In the genomic region with DNA sequence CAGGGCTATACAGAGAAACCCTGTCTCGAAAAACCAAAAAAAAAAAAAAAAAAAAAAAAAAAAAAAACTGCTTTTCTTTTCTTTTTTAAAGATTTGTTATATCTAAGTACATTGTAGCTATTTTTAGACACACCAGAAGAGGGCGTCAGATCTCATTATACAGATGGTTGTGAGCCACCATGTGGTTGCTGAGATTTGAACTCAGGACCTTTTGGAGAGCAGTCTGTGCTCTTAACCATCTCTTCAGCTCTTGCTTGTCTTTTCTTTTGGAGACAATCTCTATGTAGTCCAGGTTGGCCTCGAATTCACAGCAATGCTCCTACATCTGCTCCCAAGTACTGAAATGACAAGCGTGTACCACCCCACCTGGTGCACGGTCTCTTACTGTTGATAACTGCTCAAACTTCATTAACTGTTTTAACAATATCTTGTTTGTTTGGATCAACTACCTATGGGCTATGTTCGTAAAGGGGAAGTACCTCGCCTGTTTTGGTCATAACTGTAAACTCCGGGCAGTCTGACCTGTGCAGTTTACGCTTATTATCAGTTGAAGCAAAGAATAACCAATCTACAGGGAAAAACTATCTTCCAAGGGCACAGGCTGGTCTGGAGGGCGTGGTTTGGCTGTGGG, we compare ENCODE assay signal across 8 mouse cellular contexts. TPM values are rescaled to one million over a fixed set of nuclear protein-coding genes. Genes with fewer than 3 reads are reported as not detected.
DNase-seq lines count a peak whose midpoint lies in the region; ATAC-seq and TF ChIP-seq lines count a peak whose summit lies in the region.

No protein-coding gene starts in this region.

- TF ChIP-seq POLR2A in cortical plate, adult 2 months (IDR thresholded peaks at IDR 0.05; ENCODE audit: extremely low read depth, insufficient read depth, low read length): no peak

- TF ChIP-seq CTCF in cortical plate, adult 2 months (IDR thresholded peaks at IDR 0.05; ENCODE audit: extremely low read depth, insufficient read depth, low read length): no peak

- H3K27ac ChIP-seq in lung, embryonic 15.5 days: peak overlapping the region; percentile 99
- H3K27ac ChIP-seq in cortical plate, adult 2 months (ENCODE audit: insufficient read depth, low read length): no peak overlapping the region
- peak overlapping the region; percentile 99 for H3K27ac ChIP-seq in intestine, embryonic 15.5 days
- peak overlapping the region; percentile 50 for H3K27ac ChIP-seq in neural tube, embryonic 13.5 days (replicated peaks)

- ATAC-seq in lung, embryonic 15.5 days (ENCODE audit: borderline replicate concordance, extremely low read depth, low FRiP score, low TSS enrichment): no peak
- ATAC-seq in intestine, embryonic 15.5 days: no peak
- ATAC-seq in neural tube, embryonic 13.5 days (ENCODE audit: low read depth): no peak
- ATAC-seq in frontal cortex, adult (ENCODE audit: low TSS enrichment): no peak

- no peaks in the 10 kb centered on the region for H3K9me3 ChIP-seq in lung, embryonic 15.5 days
- no peaks in the 10 kb centered on the region for H3K9me3 ChIP-seq in intestine, embryonic 15.5 days
- no peaks in the 10 kb centered on the region for H3K9me3 ChIP-seq in neural tube, embryonic 13.5 days

- 10% methylated on average over 10 of the region's 10 CpGs for WGBS in lung, embryonic 15.5 days
- 10% methylated on average over 10 of the region's 10 CpGs for WGBS in intestine, embryonic 15.5 days
- 5% methylated on average over 9 of the region's 10 CpGs for WGBS in neural tube, embryonic 13.5 days

- H3K4me3 ChIP-seq in lung, embryonic 15.5 days: peak overlapping the region; percentile 61
- peak overlapping the region; percentile 67 for H3K4me3 ChIP-seq in cortical plate, adult 2 months (ENCODE audit: insufficient read depth, low read length)
- H3K4me3 ChIP-seq in intestine, embryonic 15.5 days (replicated peaks): peak overlapping the region; percentile 53
- peak overlapping the region; percentile 52 for H3K4me3 ChIP-seq in neural tube, embryonic 13.5 days

- no peaks in the 10 kb centered on the region for H3K27me3 ChIP-seq in lung, embryonic 15.5 days
- H3K27me3 ChIP-seq in intestine, embryonic 15.5 days (replicated peaks): no peaks in the 10 kb centered on the region
- H3K27me3 ChIP-seq in neural tube, embryonic 13.5 days: no peaks in the 10 kb centered on the region

- H3K36me3 ChIP-seq in lung, embryonic 15.5 days: peaks cover 16% of the 10 kb centered on the region
- peaks cover 12% of the 10 kb centered on the region for H3K36me3 ChIP-seq in intestine, embryonic 15.5 days
- peaks cover 17% of the 10 kb centered on the region for H3K36me3 ChIP-seq in neural tube, embryonic 13.5 days

- peak overlapping the region; percentile 97 for H3K4me2 ChIP-seq in lung, embryonic 15.5 days
- H3K4me2 ChIP-seq in intestine, embryonic 15.5 days (replicated peaks): peak overlapping the region; percentile 83
- H3K4me2 ChIP-seq in neural tube, embryonic 13.5 days: peak overlapping the region; percentile 78

- H3K4me1 ChIP-seq in lung, embryonic 15.5 days: peaks cover 45% of the 10 kb centered on the region
- H3K4me1 ChIP-seq in cortical plate, adult 2 months (ENCODE audit: control insufficient read depth, insufficient read depth, low read length): 0 out of 2 replicates have a peak, but pooled peaks cover 2% of the 10 kb centered on the region
- peaks cover 41% of the 10 kb centered on the region for H3K4me1 ChIP-seq in intestine, embryonic 15.5 days (replicated peaks)
- peaks cover 47% of the 10 kb centered on the region for H3K4me1 ChIP-seq in neural tube, embryonic 13.5 days (replicated peaks)

- no peak for DNase-seq in lung, postnatal 4 days
- DNase-seq in cerebellum, postnatal 36 days: no peak
- no peak for DNase-seq in urinary bladder, postnatal 14 days (ENCODE audit: low spot score)

- H3K9ac ChIP-seq in lung, embryonic 15.5 days: peak overlapping the region; percentile 17; the same call in 1 of the 2 replicates
- 0 out of 2 replicates have a peak overlapping the region, but pooled peaks have one; percentile 5 for H3K9ac ChIP-seq in intestine, embryonic 15.5 days
- H3K9ac ChIP-seq in neural tube, embryonic 13.5 days: peak overlapping the region; percentile 79; the same call in 1 of the 2 replicates

RNA-seq across cellular contexts. Expression of a gene that starts 0.6 kb away (rescaled TPM):
- 19.2 and 20.3 TPM in 2 replicates for polyA plus RNA-seq in lung, embryonic 15.5 days (2015; fragmentation: Nextera tagmentation; extraction: Ambion mirVana)
- 5.4 and 6.2 TPM in 2 replicates for polyA plus RNA-seq in cortical plate, adult 2 months (2012; rRNA removed)
- polyA plus RNA-seq in intestine, embryonic 15.5 days (2015; fragmentation: Nextera tagmentation; extraction: Ambion mirVana): 14.4 and 17.1 TPM in 2 replicates
- polyA plus RNA-seq in neural tube, embryonic 13.5 days (2015; fragmentation: Nextera tagmentation; extraction: Ambion mirVana): 8.2 and 8.3 TPM in 2 replicates

RNA-seq across cellular contexts. Expression of a gene that starts 0.6 kb away (rescaled TPM):
- 20.2 and 22.9 TPM in 2 replicates for polyA plus RNA-seq in lung, embryonic 15.5 days (2015; fragmentation: Nextera tagmentation; extraction: Ambion mirVana)
- 83.0 and 84.4 TPM in 2 replicates for polyA plus RNA-seq in cortical plate, adult 2 months (2012; rRNA removed)
- 39.1 and 39.8 TPM in 2 replicates for polyA plus RNA-seq in intestine, embryonic 15.5 days (2015; fragmentation: Nextera tagmentation; extraction: Ambion mirVana)
- polyA plus RNA-seq in neural tube, embryonic 13.5 days (2015; fragmentation: Nextera tagmentation; extraction: Ambion mirVana): 10.2 and 11.1 TPM in 2 replicates

RNA-seq across cellular contexts. Expression of a gene that starts 7.5 kb away (rescaled TPM):
- polyA plus RNA-seq in lung, embryonic 15.5 days (2015; fragmentation: Nextera tagmentation; extraction: Ambion mirVana): 1,297 and 1,378 TPM in 2 replicates
- 1,200 and 1,274 TPM in 2 replicates for polyA plus RNA-seq in cortical plate, adult 2 months (2012; rRNA removed)
- polyA plus RNA-seq in intestine, embryonic 15.5 days (2015; fragmentation: Nextera tagmentation; extraction: Ambion mirVana): 1,310 and 1,463 TPM in 2 replicates
- polyA plus RNA-seq in neural tube, embryonic 13.5 days (2015; fragmentation: Nextera tagmentation; extraction: Ambion mirVana): 930 and 991 TPM in 2 replicates

RNA-seq across cellular contexts. Expression of a gene that starts 10.5 kb away (rescaled TPM):
- polyA plus RNA-seq in lung, embryonic 15.5 days (2015; fragmentation: Nextera tagmentation; extraction: Ambion mirVana): 82.4 and 88.4 TPM in 2 replicates
- 17.1 and 19.6 TPM in 2 replicates for polyA plus RNA-seq in cortical plate, adult 2 months (2012; rRNA removed)
- 74.7 and 77.2 TPM in 2 replicates for polyA plus RNA-seq in intestine, embryonic 15.5 days (2015; fragmentation: Nextera tagmentation; extraction: Ambion mirVana)
- 128 and 131 TPM in 2 replicates for polyA plus RNA-seq in neural tube, embryonic 13.5 days (2015; fragmentation: Nextera tagmentation; extraction: Ambion mirVana)

RNA-seq across cellular contexts. Expression of a gene that starts 12.3 kb away (rescaled TPM):
- polyA plus RNA-seq in lung, embryonic 15.5 days (2015; fragmentation: Nextera tagmentation; extraction: Ambion mirVana): 141 and 147 TPM in 2 replicates
- 46.6 and 56.0 TPM in 2 replicates for polyA plus RNA-seq in cortical plate, adult 2 months (2012; rRNA removed)
- polyA plus RNA-seq in intestine, embryonic 15.5 days (2015; fragmentation: Nextera tagmentation; extraction: Ambion mirVana): 87.9 and 91.4 TPM in 2 replicates
- 58.8 and 60.3 TPM in 2 replicates for polyA plus RNA-seq in neural tube, embryonic 13.5 days (2015; fragmentation: Nextera tagmentation; extraction: Ambion mirVana)

Comparison
In these comparisons a context has a peak if more than half of its experiments do, and no peak if none do; other contexts are left out.
1. H3K9ac ChIP-seq: peak in every context shown above with its lines; median percentile 79 in neural tube, embryonic 13.5 days; 17 in lung, embryonic 15.5 days; 5 in intestine, embryonic 15.5 days.